Mouse (Mus musculus) embryonic fibroblast, embryonic 13.5 days (primary cell): ENCODE data around the gene Sfxn3.

ENCODE experiments used
- CTCF ChIP-seq: IDR thresholded peaks from 2 replicates; pipeline ENCODE4 v1.5.1; 2011; ENCODE audit warnings: mild to moderate bottlenecking, control low read depth, low read length, moderate library complexity, borderline replicate concordance; ENCODE audit not compliant: insufficient read depth
- POLR2A ChIP-seq: IDR thresholded peaks from 2 replicates; pipeline ENCODE4 v1.6.1; 2011; ENCODE audit warnings: low read depth, mild to moderate bottlenecking, control low read depth, low read length, moderate library complexity

- TF ChIP-seq CTCF (no peak), POLR2A (no peak)
Measured at GRCm38 (mm10) chr19:45024775-45025174, 22.5 kb upstream of the Sfxn3 start.
